Mouse (Mus musculus) thymus, adult 2 months (tissue): Measurements from ENCODE around the gene Rarb. TPM values are rescaled to one million over a fixed set of nuclear protein-coding genes. Genes with fewer than 3 reads are reported as not detected.

Experiments used
- DNase-seq: peaks from one replicate; pipeline ENCODE4 v3.0.0; 2021
- H3K27ac ChIP-seq: fragments of 200-500 bp; 2 replicates; pipeline ENCODE4 v1.5.1; 2012; ENCODE audit warnings: low read length, control low read depth; ENCODE audit not compliant: control insufficient read depth, insufficient read depth
- H3K27me3 ChIP-seq: fragments of 200-500 bp; 2 replicates; pipeline ENCODE4 v1.6.1; 2012; ENCODE audit warnings: mild to moderate bottlenecking, low read length, moderate library complexity, mixed read lengths; ENCODE audit not compliant: control insufficient read depth, insufficient read depth
- H3K36me3 ChIP-seq: fragments of 200-500 bp; 2 replicates; pipeline ENCODE4 v1.6.1; 2012; ENCODE audit warnings: mild to moderate bottlenecking, low read length, moderate library complexity; ENCODE audit not compliant: control insufficient read depth, insufficient read depth
- H3K4me1 ChIP-seq: fragments of 200-500 bp; replicated peaks from 2 replicates; pipeline ENCODE4 v1.6.1; 2012; ENCODE audit warnings: low read length; ENCODE audit not compliant: control insufficient read depth, insufficient read depth
- H3K4me3 ChIP-seq: fragments of 200-500 bp; 2 replicates; pipeline ENCODE4 v1.5.1; 2012; ENCODE audit warnings: mild to moderate bottlenecking, low read length, control low read depth, moderate library complexity; ENCODE audit not compliant: control insufficient read depth, insufficient read depth
- CTCF ChIP-seq: fragments of 200-500 bp; IDR thresholded peaks from 2 replicates; pipeline ENCODE4 v1.5.1; 2012; ENCODE audit warnings: mild to moderate bottlenecking, control low read depth, low read length, moderate library complexity, borderline replicate concordance; ENCODE audit not compliant: control insufficient read depth, poor library complexity, insufficient read depth; ENCODE audit errors: extremely low read depth
- POLR2A ChIP-seq: fragments of 200-500 bp; IDR thresholded peaks from 2 replicates; pipeline ENCODE4 v1.6.1; 2012; ENCODE audit warnings: mild to moderate bottlenecking, low read length, control low read depth, moderate library complexity; ENCODE audit not compliant: control insufficient read depth, poor library complexity, insufficient read depth; ENCODE audit errors: extremely low read depth
- WGBS: fragments of 180-500 bp; shearing (Covaris S2); methylation state at CpG from one replicate; pipeline ENCODE4 v1.1.7; 2018; 5-methylcytosine and 5-hydroxymethylcytosine counted together
- polyA plus RNA-seq: library from polyadenylated mRNA; depleted of rRNA; stranded (reverse); fragments of >200 nt; gene quantifications from 2 replicates; pipeline ENCODE4 v1.2.3, GENCODE M21; 2012

The Rarb gene
- polyA plus RNA-seq, 1 experiment: 2.9 TPM

DNA sequence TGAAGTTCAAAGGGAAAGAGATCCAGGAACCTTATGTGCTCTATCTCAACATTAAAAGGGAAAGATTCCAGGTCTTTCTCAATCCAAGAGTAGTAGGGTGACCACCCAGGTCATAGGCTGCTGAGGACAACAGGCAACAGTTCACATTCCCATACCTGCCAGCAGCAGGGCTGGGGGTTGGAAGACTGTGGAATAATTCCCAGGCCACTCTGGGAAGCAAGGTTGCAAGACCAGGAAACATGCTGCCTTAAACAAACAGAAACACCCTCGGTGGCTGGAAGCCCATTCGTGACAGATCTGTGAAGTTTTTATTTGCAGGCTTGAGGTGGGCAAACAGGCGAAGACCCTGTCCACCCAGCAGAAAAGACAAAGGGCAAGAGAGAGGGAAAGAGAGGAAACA is 303.2 kb downstream of the Rarb start:
- no peak for TF ChIP-seq POLR2A
- TF ChIP-seq CTCF: no peak
- Histone ChIP-seq H3K27me3 (no peaks in the 10 kb centered on the region), H3K36me3 (no peaks in the 10 kb centered on the region), H3K27ac (no peak overlapping the region), H3K4me3 (no peak overlapping the region), H3K4me1 (no peaks in the 10 kb centered on the region)
- DNase-seq: no peak
- 87% methylated on average over 3 of the region's 3 CpGs for WGBS

DNA sequence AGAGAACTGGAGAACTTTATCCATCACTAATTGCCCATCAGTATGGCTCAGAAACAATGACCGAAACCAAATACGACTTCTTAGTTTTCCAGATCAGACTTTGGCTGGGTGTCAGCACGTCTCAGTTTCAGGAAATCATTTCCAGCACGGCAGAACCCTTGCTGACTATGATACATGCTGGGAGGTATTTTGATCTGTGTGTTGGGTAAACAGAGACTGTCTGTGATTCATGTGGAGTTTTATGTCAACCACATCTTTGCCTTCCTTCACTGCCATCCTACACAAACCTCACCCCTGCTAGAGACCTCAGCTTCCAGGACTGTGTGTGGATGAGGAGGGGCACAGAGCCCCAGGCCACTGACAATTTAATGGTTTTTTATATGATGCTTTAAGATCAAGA is 308.4 kb downstream of the Rarb start:
- no peak for DNase-seq
- H3K36me3 ChIP-seq: no peaks in the 10 kb centered on the region
- no peak overlapping the region for H3K4me3 ChIP-seq
- H3K27me3 ChIP-seq: no peaks in the 10 kb centered on the region
- no peak overlapping the region for H3K27ac ChIP-seq
- 92% methylated on average over 4 of the region's 4 CpGs for WGBS
- TF ChIP-seq POLR2A (no peak), CTCF (no peak)
- no peaks in the 10 kb centered on the region for H3K4me1 ChIP-seq

DNA sequence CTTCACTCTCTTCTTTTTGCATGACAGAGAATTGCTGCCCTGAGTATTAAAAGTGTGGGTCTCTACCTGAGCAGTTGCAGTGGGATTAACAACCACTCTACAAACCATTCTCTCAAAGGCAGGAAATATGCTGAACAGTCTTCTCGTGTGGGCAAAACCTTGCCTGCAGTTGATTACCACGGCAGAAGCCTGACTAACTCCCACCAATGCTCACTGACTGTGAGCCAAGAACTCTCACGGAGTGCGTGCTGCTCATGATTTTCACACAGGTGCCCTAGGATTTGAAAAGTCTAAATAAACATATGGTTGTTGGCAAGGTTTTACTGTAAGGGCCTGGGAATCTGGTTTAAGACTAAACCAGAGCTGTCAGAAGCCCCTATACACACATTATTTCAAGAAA is 309.1 kb downstream of the Rarb start:
- H3K4me1 ChIP-seq: no peaks in the 10 kb centered on the region
- H3K27me3 ChIP-seq: no peaks in the 10 kb centered on the region
- H3K4me3 ChIP-seq: no peak overlapping the region
- TF ChIP-seq CTCF (no peak), POLR2A (no peak)
- DNase-seq: no peak
- no peaks in the 10 kb centered on the region for H3K36me3 ChIP-seq
- 72% methylated on average over 4 of the region's 4 CpGs for WGBS
- no peak overlapping the region for H3K27ac ChIP-seq

DNA sequence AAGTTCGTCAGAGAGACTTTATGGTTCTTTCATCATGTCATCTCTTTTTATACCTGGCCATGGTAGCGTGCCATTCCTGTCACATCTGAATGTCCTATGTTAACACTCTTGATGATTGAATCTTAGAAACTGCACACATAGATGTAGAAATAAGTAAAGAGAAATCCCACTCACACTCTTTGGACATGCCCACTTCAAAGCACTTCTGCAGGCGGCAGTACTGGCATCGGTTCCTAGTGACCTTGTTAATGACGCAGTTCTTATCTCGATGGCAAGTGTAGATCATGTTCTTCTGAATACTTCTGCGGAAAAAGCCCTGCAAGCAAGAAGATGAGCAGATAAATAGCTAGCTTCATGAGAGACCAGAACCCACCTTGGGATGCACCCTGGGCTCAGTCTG is 310.2 kb downstream of the Rarb start:
- no peaks in the 10 kb centered on the region for H3K27me3 ChIP-seq
- WGBS: 95% methylated on average over 7 of the region's 7 CpGs
- no peak overlapping the region for H3K27ac ChIP-seq
- no peak for DNase-seq
- no peak for TF ChIP-seq POLR2A
- no peak for TF ChIP-seq CTCF
- no peaks in the 10 kb centered on the region for H3K4me1 ChIP-seq
- H3K36me3 ChIP-seq: no peaks in the 10 kb centered on the region
- no peak overlapping the region for H3K4me3 ChIP-seq

DNA sequence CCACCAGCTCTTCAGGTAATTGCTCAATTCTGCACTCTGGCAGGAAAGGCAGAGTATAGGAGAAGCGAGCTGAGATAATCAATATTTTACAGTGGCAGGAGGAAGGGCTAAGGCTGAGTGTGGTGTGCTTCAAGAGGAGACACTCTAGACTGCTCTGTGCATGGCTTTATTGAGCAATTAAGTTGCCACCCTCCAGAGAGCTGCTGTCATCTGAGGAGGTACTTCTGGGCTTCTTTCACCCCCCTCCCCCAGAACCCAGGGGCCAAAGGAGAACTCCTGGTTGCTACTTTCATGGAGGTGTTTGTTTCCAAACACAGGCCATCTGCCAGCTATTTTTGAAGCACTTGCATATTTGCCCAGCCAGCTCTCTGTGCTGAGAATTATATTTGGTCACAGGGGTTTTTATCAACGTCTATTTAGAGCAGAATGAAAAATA is 321.7 kb downstream of the Rarb start:
- no peak for TF ChIP-seq POLR2A
- TF ChIP-seq CTCF: no peak
- Histone ChIP-seq H3K4me3 (no peak overlapping the region), H3K27me3 (no peaks in the 10 kb centered on the region), H3K4me1 (no peaks in the 10 kb centered on the region), H3K36me3 (no peaks in the 10 kb centered on the region), H3K27ac (no peak overlapping the region)
- DNase-seq: no peak
- WGBS: 52% methylated on average over 2 of the region's 2 CpGs

DNA sequence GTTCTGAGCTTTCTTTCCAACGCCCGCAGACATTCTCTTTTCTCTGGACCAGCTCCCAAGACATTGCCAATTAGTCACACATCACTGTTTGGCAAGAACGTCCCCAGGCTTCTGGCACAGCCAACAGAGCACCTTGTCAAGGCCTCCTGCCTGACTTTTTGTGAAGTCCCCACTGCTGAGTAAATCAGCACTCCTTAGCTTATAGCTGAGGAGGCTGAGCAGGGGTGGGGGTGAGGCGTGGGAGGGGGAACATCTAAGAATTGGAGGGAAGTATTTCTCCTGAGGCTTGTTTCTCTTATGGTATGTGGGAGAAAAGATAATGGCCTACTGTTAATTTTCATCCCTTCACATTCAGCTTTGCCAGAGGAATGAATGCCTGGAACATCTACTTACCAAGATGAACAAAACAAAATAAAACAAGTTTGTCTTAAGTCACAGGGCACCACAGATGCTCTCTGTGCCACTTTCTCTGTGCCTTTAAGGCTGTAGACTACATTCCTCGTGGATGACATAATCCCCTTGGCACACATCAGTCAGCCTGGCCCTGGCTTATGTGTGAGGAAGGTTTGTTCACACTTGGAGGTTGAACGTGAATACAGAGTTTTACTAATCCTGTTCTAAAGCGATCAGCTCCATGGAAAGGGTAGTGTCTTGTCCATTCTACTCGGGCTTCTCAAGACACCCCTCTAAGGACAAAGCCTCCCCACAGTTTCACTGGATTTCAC is 335.1 kb downstream of the Rarb start:
- Histone ChIP-seq H3K36me3 (no peaks in the 10 kb centered on the region), H3K4me1 (no peaks in the 10 kb centered on the region), H3K27ac (no peak overlapping the region), H3K27me3 (no peaks in the 10 kb centered on the region), H3K4me3 (no peak overlapping the region)
- WGBS: 91% methylated on average over 8 of the region's 8 CpGs
- no peak for DNase-seq
- TF ChIP-seq POLR2A: no peak
- no peak for TF ChIP-seq CTCF

DNA sequence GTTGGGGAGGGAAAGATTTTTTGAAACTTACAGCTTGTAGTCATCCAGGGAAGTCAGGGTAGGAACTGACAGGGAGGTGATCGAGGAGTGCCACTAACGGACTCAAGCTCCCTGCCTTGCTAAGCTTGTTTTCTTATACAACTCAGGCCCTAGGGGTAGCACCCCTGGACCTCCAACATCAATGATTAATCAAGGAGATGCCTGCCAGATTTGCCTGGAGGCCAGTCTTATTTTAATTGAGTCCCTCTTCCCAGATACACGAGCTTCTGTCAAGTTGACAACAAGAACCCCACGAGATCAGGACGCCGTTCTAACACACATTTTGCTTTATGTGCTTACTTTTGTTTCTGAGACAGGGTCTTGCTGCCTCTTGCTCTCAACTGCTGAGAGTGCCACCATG is 338.3 kb downstream of the Rarb start:
- Histone ChIP-seq H3K27ac (no peak overlapping the region), H3K36me3 (no peaks in the 10 kb centered on the region), H3K27me3 (no peaks in the 10 kb centered on the region), H3K4me1 (no peaks in the 10 kb centered on the region), H3K4me3 (no peak overlapping the region)
- TF ChIP-seq POLR2A (no peak), CTCF (no peak)
- no peak for DNase-seq
- WGBS: 92% methylated on average over 6 of the region's 6 CpGs
